Mouse (Mus musculus): ENCODE results near the gene Zkscan16. TPM values are rescaled to one million over a fixed set of nuclear protein-coding genes. Genes with fewer than 3 reads are reported as not detected.

Zkscan16 gene
- polyA plus RNA-seq, 1 experiment = 8.1 TPM

DNA sequence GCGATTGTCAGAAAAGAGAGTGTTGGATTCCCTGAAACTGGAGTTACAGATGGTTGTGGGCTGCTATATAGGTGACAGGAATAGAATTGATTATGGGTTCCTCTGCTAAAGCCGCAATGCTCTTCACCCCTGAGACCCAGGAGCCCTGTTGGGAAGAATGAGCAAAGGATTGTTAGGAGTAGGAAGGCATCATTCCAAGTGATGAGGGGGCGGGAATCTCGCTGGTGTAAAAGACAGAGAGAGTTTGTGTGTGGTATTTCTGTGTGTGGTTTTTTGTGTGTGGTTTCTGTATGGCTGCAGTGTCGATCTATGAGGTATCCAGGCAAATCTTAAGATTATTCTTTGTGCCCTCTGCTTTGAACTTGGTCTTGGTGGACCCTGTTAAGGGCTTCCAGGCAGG, 1.3 kb downstream of the Zkscan16 start:
- no peak overlapping the region for H3K27ac ChIP-seq (ENCODE audit: insufficient read depth, low read length)

DNA sequence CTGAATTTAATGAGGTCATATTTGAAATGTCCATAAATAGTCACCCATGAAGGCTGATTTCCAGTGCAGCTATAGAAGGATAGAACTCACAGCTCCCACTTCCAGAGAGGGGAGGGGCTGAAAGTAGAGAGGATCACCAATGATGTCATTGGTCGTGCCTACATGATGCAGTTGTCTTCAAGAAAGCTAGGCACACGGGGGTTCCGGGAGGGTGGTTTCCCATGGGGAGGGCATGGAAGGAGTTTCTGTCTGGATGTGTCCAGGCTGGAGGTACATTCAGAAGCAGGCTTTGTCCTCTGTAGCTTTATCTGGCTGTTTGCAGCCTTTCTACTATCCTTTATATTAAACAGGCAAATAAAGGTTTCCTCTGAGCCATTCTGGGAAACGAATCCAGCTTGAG, 5.0 kb downstream of the Zkscan16 start:
- DNase-seq = no peak
- no peak overlapping the region for H3K4me3 ChIP-seq (replicated peaks; ENCODE audit: insufficient read depth, low read depth, low read length)
- 81% methylated on average over 4 of the region's 4 CpGs for WGBS
- no peak overlapping the region for H3K27ac ChIP-seq (ENCODE audit: insufficient read depth, low read length)
- TF ChIP-seq CTCF (IDR thresholded peaks at IDR 0.05; ENCODE audit: borderline replicate concordance, insufficient read depth, low read depth, low read length) (no peak), POLR2A (IDR thresholded peaks at IDR 0.05; ENCODE audit: borderline replicate concordance, insufficient read depth, low read length) (no peak)
- no peaks in the 10 kb centered on the region for H3K4me1 ChIP-seq (ENCODE audit: control insufficient read depth, insufficient read depth, low read length)
- H3K27me3 ChIP-seq (ENCODE audit: control insufficient read depth, insufficient read depth, low read length) = no peaks in the 10 kb centered on the region

More for the DNA sequence above, 1.3 kb downstream of the Zkscan16 start:
- no peak for DNase-seq
- Histone ChIP-seq H3K4me3 (replicated peaks; ENCODE audit: insufficient read depth, low read depth, low read length) (peak overlapping the region; percentile 21), H3K4me1 (ENCODE audit: control insufficient read depth, insufficient read depth, low read length) (peaks cover 5% of the 10 kb centered on the region; the same call in 1 of the 2 replicates), H3K27me3 (ENCODE audit: control insufficient read depth, insufficient read depth, low read length) (no peaks in the 10 kb centered on the region)
- TF ChIP-seq CTCF (IDR thresholded peaks at IDR 0.05; ENCODE audit: borderline replicate concordance, insufficient read depth, low read depth, low read length) (no peak), POLR2A (IDR thresholded peaks at IDR 0.05; ENCODE audit: borderline replicate concordance, insufficient read depth, low read length) (no peak)
- 77% methylated on average over 5 of the region's 5 CpGs for WGBS

DNA sequence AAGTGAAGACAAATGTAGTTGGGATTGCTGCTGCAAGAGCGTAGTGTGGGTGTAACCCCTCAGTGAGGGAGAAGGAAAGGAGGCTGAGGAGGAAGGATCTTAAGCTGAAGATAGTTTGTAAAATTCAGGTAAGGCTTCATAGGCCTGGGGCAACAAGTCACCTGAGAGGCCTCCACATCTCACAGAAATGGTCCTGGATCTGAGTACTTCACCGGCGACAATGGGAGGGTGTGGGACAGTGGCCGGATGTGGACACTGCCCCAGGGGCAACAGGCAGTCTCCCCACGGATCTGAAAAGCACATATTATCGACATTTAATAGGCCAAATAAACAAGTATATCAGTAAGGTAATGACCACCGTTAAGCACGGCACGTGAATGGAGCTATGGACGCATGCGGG, 9.2 kb downstream of the Zkscan16 start:
- no peak for DNase-seq
- Histone ChIP-seq H3K27me3 (ENCODE audit: control insufficient read depth, insufficient read depth, low read length) (no peaks in the 10 kb centered on the region), H3K27ac (ENCODE audit: insufficient read depth, low read length) (no peak overlapping the region)

GRCm38 (mm10) chr4:58961719-58962118, 18.3 kb downstream of the Zkscan16 start:
- no peak overlapping the region for H3K27ac ChIP-seq (ENCODE audit: insufficient read depth, low read length)
- TF ChIP-seq CTCF (IDR thresholded peaks at IDR 0.05; ENCODE audit: borderline replicate concordance, insufficient read depth, low read depth, low read length) (no peak), POLR2A (IDR thresholded peaks at IDR 0.05; ENCODE audit: borderline replicate concordance, insufficient read depth, low read length) (no peak)
- no peaks in the 10 kb centered on the region for H3K4me1 ChIP-seq (ENCODE audit: control insufficient read depth, insufficient read depth, low read length)
- H3K27me3 ChIP-seq (ENCODE audit: control insufficient read depth, insufficient read depth, low read length) = no peaks in the 10 kb centered on the region
- H3K4me3 ChIP-seq (replicated peaks; ENCODE audit: insufficient read depth, low read depth, low read length) = no peak overlapping the region
- DNase-seq = no peak
- WGBS = 94% methylated on average over 15 of the region's 15 CpGs

More for the DNA sequence above, 9.2 kb downstream of the Zkscan16 start:
- TF ChIP-seq POLR2A (IDR thresholded peaks at IDR 0.05; ENCODE audit: borderline replicate concordance, insufficient read depth, low read length) (no peak), CTCF (IDR thresholded peaks at IDR 0.05; ENCODE audit: borderline replicate concordance, insufficient read depth, low read depth, low read length) (no peak)
- 92% methylated on average over 11 of the region's 11 CpGs for WGBS
- H3K4me1 ChIP-seq (ENCODE audit: control insufficient read depth, insufficient read depth, low read length) = no peaks in the 10 kb centered on the region
- H3K4me3 ChIP-seq (replicated peaks; ENCODE audit: insufficient read depth, low read depth, low read length) = no peak overlapping the region

DNA sequence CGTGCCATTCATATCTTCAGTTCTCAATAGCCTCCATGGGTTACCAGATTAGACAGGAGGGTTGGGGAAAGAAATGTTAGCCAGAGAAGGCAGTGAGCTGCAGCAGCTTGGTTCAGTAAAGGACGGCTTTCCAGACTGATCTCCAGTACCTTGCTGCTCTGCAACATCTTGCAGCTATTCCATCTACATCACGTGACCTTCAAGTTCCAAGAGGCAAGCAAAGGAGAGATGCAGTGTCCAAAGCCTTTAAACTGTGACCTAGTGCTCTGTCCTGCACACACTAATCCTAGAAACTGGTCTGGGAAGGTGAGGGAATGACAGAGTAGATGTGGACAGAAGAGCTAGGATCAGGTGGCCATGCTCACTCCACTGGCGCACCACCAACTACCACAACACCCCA, 19.8 kb downstream of the Zkscan16 start:
- Histone ChIP-seq H3K27me3 (ENCODE audit: control insufficient read depth, insufficient read depth, low read length) (no peaks in the 10 kb centered on the region), H3K4me1 (ENCODE audit: control insufficient read depth, insufficient read depth, low read length) (no peaks in the 10 kb centered on the region), H3K27ac (ENCODE audit: insufficient read depth, low read length) (no peak overlapping the region), H3K4me3 (replicated peaks; ENCODE audit: insufficient read depth, low read depth, low read length) (no peak overlapping the region)
- 95% methylated on average over 4 of the region's 4 CpGs for WGBS
- no peak for DNase-seq
- TF ChIP-seq CTCF (IDR thresholded peaks at IDR 0.05; ENCODE audit: borderline replicate concordance, insufficient read depth, low read depth, low read length) (no peak), POLR2A (IDR thresholded peaks at IDR 0.05; ENCODE audit: borderline replicate concordance, insufficient read depth, low read length) (no peak)

DNA sequence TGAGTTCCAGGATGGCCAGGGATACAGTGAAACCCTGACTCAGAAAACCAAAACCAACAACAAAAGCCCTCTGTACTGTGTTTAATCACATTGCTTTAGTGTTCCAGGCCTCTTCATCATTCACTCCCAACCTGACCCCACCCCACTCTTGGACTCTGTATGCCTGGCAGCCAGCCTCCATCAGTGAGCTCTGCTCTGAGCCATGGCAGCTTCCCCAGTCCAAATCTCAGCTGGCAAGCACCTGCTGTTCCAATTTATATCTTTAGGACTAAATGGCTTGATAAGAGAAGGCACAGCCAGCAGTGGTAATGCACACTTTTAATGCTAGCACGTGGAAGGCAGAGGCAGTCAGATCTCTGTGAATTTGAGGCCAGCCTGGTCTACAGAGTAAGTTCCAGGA, 21.7 kb downstream of the Zkscan16 start:
- Histone ChIP-seq H3K4me3 (replicated peaks; ENCODE audit: insufficient read depth, low read depth, low read length) (no peak overlapping the region), H3K27ac (ENCODE audit: insufficient read depth, low read length) (no peak overlapping the region), H3K4me1 (ENCODE audit: control insufficient read depth, insufficient read depth, low read length) (no peaks in the 10 kb centered on the region), H3K27me3 (ENCODE audit: control insufficient read depth, insufficient read depth, low read length) (no peaks in the 10 kb centered on the region)
- DNase-seq = no peak
- TF ChIP-seq CTCF (IDR thresholded peaks at IDR 0.05; ENCODE audit: borderline replicate concordance, insufficient read depth, low read depth, low read length) = no peak
- no peak for TF ChIP-seq POLR2A (IDR thresholded peaks at IDR 0.05; ENCODE audit: borderline replicate concordance, insufficient read depth, low read length)
- WGBS = 57% methylated on average over 1 of the region's 1 CpGs

GRCm38 (mm10) chr4:58970678-58971077, 27.2 kb downstream of the Zkscan16 start:
- TF ChIP-seq POLR2A (IDR thresholded peaks at IDR 0.05; ENCODE audit: borderline replicate concordance, insufficient read depth, low read length) = no peak
- TF ChIP-seq CTCF (IDR thresholded peaks at IDR 0.05; ENCODE audit: borderline replicate concordance, insufficient read depth, low read depth, low read length) = no peak
- H3K27me3 ChIP-seq (ENCODE audit: control insufficient read depth, insufficient read depth, low read length) = no peaks in the 10 kb centered on the region
- no peaks in the 10 kb centered on the region for H3K4me1 ChIP-seq (ENCODE audit: control insufficient read depth, insufficient read depth, low read length)
- WGBS = 42% methylated on average over 4 of the region's 4 CpGs
- no peak overlapping the region for H3K4me3 ChIP-seq (replicated peaks; ENCODE audit: insufficient read depth, low read depth, low read length)
- no peak overlapping the region for H3K27ac ChIP-seq (ENCODE audit: insufficient read depth, low read length)
- DNase-seq = no peak

- no peak for DNase-seq
- Histone ChIP-seq H3K27me3 (ENCODE audit: control insufficient read depth, insufficient read depth, low read length) (no peaks in the 10 kb centered on the region), H3K27ac (ENCODE audit: insufficient read depth, low read length) (no peak overlapping the region), H3K4me3 (replicated peaks; ENCODE audit: insufficient read depth, low read depth, low read length) (no peak overlapping the region), H3K4me1 (ENCODE audit: control insufficient read depth, insufficient read depth, low read length) (no peaks in the 10 kb centered on the region)
- TF ChIP-seq CTCF (IDR thresholded peaks at IDR 0.05; ENCODE audit: borderline replicate concordance, insufficient read depth, low read depth, low read length) = no peak
- no peak for TF ChIP-seq POLR2A (IDR thresholded peaks at IDR 0.05; ENCODE audit: borderline replicate concordance, insufficient read depth, low read length)
- WGBS = 89% methylated on average over 5 of the region's 5 CpGs
Measured at GRCm38 (mm10) chr4:58975711-58976110, 32.3 kb downstream of the Zkscan16 start.
